Comparison of ENCODE assay signal across 9 mouse cellular contexts in the genomic region with DNA sequence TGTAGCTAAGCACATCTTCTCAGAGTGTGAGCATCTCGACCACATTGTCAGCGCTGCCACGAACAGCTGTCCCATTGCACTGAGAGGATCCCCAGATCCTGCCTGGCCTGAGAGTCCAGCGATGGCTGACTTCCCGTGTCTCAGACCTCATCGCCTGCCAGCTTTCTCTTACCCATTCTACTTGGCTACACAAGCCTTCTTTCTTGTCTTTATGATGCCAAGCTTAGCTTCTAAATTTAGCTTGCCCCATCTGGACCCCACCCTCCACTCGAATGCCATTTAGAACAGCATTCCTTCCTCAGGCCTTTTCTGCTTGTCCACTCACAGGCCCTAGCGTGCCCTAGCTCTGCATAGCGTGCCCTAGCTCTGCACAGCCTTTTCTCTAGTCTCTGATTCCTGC.
DNase-seq lines count a peak whose midpoint lies in the region; ATAC-seq and TF ChIP-seq lines count a peak whose summit lies in the region.
"Had no signal": no experiment of that assay in that cellular context is flagged by ENCODE, and none has a peak within 500 bp of the region (broad histone marks: within the 10 kb centered on the region; RNA-seq: fewer than 3 reads in every experiment).

No protein-coding gene starts in this region.

- 34% methylated on average over 9 of the region's 9 CpGs for WGBS in lung, embryonic 15.5 days
- WGBS in liver, postnatal 0 days (ENCODE audit: insufficient replicate concordance): 80% methylated on average over 9 of the region's 9 CpGs

- no peaks in the 10 kb centered on the region for H3K9me3 ChIP-seq in lung, embryonic 15.5 days
- H3K9me3 ChIP-seq in liver, postnatal 0 days (ENCODE audit: low read length): no peaks in the 10 kb centered on the region
- H3K9me3 ChIP-seq: liver, embryonic 13.5 days had no signal

- DNase-seq in Muller cell, postnatal 12 days (ENCODE audit: inconsistent ontology term): peak; percentile 76
- DNase-seq in cerebellum, adult 11 months: peak; percentile 67
- DNase-seq in heart, adult 11 months: peak; percentile 97
- no peak for DNase-seq in layer of hippocampus, adult 9-11 months
- no peak for DNase-seq in liver, postnatal 0 days
- DNase-seq in spleen, adult 18-20 months: no peak
- DNase-seq: liver, embryonic 13.5 days had no signal

- H3K4me3 ChIP-seq in lung, embryonic 15.5 days: no peak overlapping the region
- H3K4me3 ChIP-seq in liver, postnatal 0 days (ENCODE audit: low read depth, low read length): no peak overlapping the region
- H3K4me3 ChIP-seq: erythroblast, embryonic 14.5 days; liver, embryonic 13.5 days had no signal

- no peaks in the 10 kb centered on the region for H3K36me3 ChIP-seq in lung, embryonic 15.5 days
- no peaks in the 10 kb centered on the region for H3K36me3 ChIP-seq in liver, postnatal 0 days (replicated peaks; ENCODE audit: insufficient read depth, low read length)
- H3K36me3 ChIP-seq: liver, embryonic 13.5 days had no signal

- H3K27ac ChIP-seq in lung, embryonic 15.5 days: peak overlapping the region; percentile 74
- no peak overlapping the region for H3K27ac ChIP-seq in liver, postnatal 0 days (ENCODE audit: low read depth)
- H3K27ac ChIP-seq: liver, embryonic 13.5 days had no signal

- H3K4me1 ChIP-seq in lung, embryonic 15.5 days: peaks cover 46% of the 10 kb centered on the region
- peaks cover 16% of the 10 kb centered on the region for H3K4me1 ChIP-seq in liver, postnatal 0 days (ENCODE audit: insufficient read depth)

- no peak for TF ChIP-seq EP300 in liver, postnatal 0 days (IDR thresholded peaks at IDR 0.05; ENCODE audit: low read depth)

- peak; percentile 70 for ATAC-seq in lung, embryonic 15.5 days (ENCODE audit: borderline replicate concordance, extremely low read depth, low FRiP score, low TSS enrichment)
- no peak for ATAC-seq in liver, postnatal 0 days

- H3K4me2 ChIP-seq in lung, embryonic 15.5 days: no peak overlapping the region
- H3K4me2 ChIP-seq in liver, postnatal 0 days (ENCODE audit: low read depth, low read length): no peak overlapping the region
- H3K4me2 ChIP-seq: liver, embryonic 13.5 days had no signal

- H3K9ac ChIP-seq in lung, embryonic 15.5 days: no peak overlapping the region
- H3K9ac ChIP-seq in liver, postnatal 0 days (replicated peaks): no peak overlapping the region
- H3K9ac ChIP-seq: liver, embryonic 13.5 days had no signal

- no peaks in the 10 kb centered on the region for H3K27me3 ChIP-seq in lung, embryonic 15.5 days
- no peaks in the 10 kb centered on the region for H3K27me3 ChIP-seq in liver, postnatal 0 days (ENCODE audit: insufficient read depth, low read length)
- H3K27me3 ChIP-seq: liver, embryonic 13.5 days had no signal

- TF ChIP-seq CTCF in liver, postnatal 0 days (IDR thresholded peaks at IDR 0.05; ENCODE audit: low read depth): no peak

Comparison
In these comparisons a context has a peak if more than half of its experiments do, and no peak if none do; other contexts are left out.
1. DNase-seq: peak in Muller cell, postnatal 12 days (single experiment), cerebellum, adult 11 months (single experiment) and heart, adult 11 months (single experiment); none in layer of hippocampus, adult 9-11 months (single experiment), liver, postnatal 0 days (single experiment) and spleen, adult 18-20 months (0 of 2).